Mouse (Mus musculus): ENCODE data around the gene Zdhhc20. TPM values are rescaled to one million over a fixed set of nuclear protein-coding genes. Genes with fewer than 3 reads are reported as not detected.

Gene Zdhhc20
- 0.54 and 1.5 TPM in 2 replicates for polyA plus RNA-seq (2012)

DNA sequence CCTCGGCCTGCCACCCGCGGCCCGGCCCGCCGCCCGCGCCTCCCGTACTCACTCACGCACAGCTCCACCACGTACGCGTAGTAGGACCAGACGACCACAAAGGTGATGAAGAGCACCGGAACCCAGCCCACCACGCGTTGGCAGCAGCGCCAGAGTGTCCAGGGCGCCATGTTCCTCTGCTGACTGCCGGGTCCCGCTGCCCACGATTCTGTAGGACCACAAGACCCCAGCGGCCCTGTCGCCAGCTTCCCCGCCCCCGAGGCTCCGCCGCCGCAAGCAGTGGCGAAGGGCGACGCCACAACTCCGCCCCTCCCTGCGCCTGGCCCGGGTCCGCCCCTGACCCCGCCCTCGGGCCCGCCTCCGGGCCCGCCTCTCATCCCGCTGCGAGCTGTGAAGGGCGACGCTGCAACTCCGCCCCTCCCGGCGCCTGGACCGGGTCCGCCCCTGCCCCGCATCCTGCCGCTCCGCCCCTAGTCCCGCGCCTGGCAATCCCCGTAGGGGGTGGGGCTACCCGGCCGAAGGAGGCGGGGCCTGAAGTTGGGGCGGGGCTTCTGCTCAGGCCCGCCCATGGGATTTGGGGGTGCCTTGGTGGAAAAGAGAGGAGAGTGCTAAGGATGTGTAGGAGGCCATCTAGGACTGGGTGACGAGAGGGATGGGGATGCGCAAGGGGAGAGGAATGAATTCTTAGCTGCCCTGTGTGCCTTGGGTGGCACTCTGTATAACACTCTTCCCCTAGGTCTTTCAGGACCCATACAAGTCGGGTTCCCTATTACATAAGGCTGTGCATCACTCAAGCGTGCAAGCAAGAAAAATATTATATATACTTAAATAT, at the start of gene Zdhhc20:
Zdhhc20 (minus strand) TSS at position 266 of the 832 bp plus-strand sequence.
- TF ChIP-seq GATA1 (IDR thresholded peaks at IDR 0.05; ENCODE audit: low read length), result no peak

DNA sequence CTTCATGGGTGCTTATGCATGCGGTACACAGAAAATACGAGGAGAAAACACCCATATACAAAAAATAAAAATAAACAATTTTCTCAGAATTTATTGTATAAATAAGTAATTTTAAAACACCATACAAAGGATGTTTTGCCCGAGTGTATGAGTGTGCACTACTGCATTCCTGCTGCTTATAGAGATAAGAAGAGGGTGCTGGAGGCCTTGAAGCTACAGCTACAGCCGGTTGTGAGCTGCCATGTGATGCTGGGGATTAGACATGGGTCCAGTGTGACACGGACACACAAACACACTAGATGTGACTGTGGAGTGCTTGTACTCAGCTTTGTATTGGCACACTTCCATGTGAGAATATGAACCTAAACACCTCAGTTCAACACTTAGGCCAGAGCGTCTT, 47.2 kb upstream of the Zdhhc20 start:
- no peak for TF ChIP-seq GATA1 (IDR thresholded peaks at IDR 0.05; ENCODE audit: low read length)

DNA sequence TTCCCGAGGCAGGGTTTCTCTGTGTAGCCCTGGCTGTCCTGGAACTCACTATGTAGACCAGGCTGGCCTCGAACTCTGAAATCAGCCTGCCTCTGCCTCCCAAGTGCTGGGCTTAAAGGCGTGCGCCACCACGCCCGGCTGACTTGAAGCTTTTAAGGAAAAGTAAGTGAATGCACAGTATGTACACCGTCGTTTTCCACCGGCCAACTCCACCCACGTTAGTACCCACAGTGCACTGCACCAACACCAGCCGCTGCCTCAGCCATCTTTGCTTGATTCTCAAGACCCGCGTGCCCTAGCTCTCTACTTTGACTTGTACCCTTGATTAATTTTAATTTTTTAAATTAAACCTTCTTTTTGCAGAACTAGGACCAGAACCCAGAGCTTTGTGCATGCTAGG, 44.6 kb upstream of the Zdhhc20 start:
- no peak for TF ChIP-seq GATA1 (IDR thresholded peaks at IDR 0.05; ENCODE audit: low read length)

DNA sequence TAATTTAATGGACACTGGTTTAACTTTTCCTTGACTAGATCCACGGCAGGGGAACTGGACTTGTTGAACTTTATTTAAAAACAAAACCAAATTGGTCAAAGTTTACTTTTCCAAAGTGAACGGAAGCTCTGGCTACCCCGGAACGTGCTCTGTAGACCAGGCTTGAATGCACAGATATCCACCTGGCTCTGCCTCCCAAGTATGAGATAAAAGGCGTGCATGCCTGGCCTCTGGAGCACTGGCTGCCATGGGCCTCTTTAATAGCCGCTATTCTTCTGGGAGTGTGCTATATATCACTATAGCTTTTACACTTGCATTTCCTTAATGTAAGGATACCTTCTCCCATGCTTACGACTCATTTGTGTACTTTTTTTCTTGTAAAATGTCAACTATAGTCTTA, 43.5 kb upstream of the Zdhhc20 start:
- no peak for TF ChIP-seq GATA1 (IDR thresholded peaks at IDR 0.05; ENCODE audit: low read length)

DNA sequence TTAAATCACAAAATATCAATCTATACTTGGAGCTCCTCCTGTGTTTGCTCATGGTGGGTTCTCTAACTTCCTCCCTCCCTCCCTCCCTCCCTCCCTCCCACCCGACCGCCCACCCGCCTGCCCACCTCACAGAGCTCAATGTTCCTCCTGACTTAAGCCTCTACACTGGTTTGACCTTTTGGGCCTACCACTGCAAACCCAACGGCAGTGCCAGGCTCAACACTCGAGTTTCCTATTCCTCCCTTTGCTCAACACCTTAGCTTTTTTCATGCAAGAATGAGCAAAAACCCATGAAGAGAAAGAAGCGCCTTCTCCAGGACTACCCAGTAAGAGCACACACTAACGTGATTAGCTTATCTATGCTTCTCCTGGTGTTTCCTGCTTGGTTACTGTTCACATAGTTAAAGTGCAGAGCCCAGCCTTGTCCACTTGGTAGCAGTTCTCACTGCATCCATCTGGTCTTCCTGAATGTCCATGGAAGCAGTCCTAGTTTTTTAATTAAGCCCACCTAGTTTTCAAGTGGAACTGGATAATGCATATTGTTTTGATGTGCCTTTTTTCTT, 42.9 kb upstream of the Zdhhc20 start:
- no peak for TF ChIP-seq GATA1 (IDR thresholded peaks at IDR 0.05; ENCODE audit: low read length)

DNA sequence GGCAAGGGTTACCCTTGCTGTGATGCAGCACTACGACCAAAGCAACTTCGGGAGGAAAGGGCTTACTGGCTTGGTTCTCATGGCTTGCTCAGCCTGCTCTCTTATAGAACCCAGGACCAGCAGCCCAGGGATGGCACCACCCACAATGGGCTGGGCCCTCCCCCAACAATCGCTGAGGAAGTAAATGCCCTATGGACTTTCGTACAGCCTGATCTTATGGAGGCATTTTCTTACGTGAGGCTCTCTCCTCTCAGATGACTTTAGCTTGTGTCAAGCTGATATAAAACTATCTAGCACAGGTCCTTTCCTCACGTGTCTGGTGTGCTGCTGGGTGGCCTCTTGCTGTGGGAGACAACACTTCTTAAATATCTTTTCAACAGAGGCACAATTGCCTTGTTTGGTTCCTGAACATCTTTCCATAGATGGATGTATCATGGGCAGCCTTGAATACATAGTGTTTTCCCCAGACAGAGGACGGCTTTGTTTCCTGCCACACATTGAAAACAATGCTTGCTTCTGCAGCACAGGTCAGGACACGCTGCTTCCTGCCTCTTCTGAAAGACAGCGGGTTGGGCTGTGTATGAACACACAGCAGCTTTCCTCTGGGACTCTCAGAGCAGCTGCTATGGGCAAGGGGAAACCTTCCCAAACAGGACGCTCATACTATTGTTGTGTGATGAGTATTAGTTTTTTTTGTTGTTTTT, 31.5 kb upstream of the Zdhhc20 start:
- TF ChIP-seq GATA1 (IDR thresholded peaks at IDR 0.05; ENCODE audit: low read length), result no peak

DNA sequence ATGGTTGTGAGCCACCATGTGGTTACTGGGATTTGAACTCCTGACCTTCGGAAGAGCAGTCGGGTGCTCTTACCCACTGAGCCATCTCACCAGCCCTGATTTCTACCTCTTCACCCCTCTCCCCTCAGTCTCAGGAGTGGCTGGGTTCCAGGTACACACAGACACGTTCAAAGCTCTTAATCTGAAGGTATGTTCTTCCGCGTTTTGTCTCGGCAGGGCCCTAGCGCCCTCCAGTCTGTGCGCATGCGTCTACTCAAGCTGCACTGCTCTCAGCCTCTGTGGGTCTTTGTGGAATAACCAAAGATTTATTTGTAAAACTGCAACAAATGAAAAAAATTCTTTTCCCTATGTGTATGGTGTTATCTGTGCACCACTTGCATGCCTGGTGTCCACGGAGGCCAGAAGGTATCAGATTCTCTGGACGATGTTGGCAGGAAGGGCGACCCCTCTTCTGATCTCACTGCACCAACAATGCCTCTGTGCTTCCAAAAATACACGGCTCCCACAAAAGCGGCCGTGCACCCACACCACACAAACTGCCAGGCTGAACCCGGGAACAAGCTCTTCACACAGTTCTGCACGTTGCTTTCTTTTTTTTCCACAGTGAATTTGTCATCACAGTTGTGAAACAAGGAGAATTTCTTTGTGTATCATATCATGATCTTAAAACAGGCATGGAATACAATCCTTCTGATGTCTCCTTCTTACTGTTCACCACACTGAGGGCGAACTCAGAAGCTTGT, 30.7 kb upstream of the Zdhhc20 start:
- TF ChIP-seq GATA1 (IDR thresholded peaks at IDR 0.05; ENCODE audit: low read length), result no peak

DNA sequence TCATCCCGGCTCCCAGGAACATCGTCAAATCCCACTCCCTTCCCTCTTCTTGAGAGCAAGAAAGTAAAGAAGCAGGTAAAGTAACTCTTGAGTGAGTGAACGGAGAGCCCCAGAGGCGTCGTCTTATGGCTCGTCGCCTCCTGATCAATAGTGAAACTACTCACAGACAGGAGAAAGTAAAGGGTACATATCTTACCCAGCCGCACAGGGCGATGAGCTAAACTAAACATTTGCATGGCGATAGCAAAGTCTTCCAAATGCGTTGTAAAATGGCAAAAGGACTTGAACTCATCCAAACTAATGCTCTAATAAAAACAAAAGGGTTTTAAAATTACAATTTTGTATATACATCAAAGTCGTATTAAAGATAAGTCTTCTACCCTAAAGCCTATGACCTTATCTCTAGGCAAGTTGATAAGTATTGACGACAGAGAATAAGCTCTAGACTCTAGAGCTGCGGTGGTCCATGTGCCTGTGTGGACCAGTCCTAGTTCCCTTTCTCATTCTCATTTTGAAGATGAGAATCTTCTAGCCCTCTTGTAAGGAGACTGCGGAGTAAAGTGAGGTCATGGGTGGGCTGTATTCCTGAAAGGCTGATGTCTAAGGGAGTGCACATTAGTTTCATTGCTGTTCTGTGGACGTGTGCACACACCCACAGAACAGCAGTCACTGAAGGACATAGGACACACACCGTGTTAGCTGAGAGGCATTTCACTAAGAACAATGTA, 29.2 kb upstream of the Zdhhc20 start:
- no peak for TF ChIP-seq GATA1 (IDR thresholded peaks at IDR 0.05; ENCODE audit: low read length)

DNA sequence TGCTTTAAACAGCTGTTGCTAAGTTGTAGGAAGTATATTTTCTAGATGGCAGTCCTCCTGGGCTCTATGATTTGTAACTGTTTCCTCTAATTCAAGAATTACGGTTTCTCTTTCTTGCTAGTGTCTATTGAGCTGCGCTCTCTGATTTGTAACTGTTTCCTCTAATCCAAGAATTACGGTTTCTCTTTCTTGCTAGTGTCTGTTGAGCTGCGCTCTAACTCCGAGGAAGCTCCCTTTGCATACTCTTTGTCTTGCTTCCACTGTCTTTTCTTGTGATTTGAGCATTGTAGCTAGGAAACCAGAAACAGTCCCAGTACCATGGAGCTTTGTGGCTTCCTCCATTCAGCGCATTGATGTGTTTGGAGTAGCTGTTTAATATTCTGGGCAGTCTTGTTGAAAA, 25.3 kb upstream of the Zdhhc20 start:
- TF ChIP-seq GATA1 (IDR thresholded peaks at IDR 0.05; ENCODE audit: low read length), result no peak

DNA sequence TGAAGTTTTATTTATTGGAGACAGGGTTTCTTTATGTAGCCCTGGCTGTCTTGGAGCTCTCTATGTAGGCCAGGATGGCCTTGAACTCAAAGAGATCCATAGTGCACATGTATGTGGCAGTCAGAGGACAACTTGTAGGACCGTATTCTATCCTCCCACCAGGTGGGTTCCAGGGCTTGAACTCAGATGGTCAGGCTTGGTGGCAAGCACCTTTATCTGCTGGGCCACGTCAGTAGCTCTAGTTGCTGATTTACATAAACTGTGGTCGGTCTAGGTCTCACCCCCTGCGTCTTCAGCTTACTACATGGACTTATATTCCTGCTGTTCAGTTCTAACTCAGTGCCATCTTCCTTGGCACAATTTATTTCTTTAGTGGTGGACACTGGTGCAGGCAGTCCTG, 21.2 kb upstream of the Zdhhc20 start:
- TF ChIP-seq GATA1 (IDR thresholded peaks at IDR 0.05; ENCODE audit: low read length), result no peak

DNA sequence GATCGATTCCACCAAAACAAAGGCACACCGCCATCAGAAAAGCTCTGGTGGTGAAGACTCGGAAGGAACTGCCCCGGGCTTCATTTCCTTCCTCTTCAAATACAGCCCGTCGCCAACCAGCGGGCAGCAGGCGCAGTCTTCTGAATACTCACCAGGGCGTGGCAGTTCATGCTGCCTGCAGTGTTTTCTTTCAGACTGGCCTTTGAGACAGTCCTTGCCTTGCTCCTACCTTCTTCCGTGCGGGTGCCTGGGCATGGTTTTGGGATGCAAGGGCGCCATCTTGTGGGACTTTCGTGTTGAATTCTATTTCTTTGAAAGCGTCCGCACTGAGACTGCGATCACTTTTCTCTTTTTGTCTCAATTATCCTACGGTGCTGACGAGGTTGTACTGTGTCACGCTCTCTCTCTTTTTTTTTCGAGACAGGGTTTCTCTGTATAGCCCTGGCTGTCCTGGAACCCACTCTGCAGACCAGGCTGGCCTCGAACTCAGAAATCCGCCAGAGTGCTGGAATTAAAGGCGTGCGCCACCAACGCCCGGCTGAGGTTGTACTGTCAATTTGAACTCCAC, 20.5 kb upstream of the Zdhhc20 start:
- no peak for TF ChIP-seq GATA1 (IDR thresholded peaks at IDR 0.05; ENCODE audit: low read length)

DNA sequence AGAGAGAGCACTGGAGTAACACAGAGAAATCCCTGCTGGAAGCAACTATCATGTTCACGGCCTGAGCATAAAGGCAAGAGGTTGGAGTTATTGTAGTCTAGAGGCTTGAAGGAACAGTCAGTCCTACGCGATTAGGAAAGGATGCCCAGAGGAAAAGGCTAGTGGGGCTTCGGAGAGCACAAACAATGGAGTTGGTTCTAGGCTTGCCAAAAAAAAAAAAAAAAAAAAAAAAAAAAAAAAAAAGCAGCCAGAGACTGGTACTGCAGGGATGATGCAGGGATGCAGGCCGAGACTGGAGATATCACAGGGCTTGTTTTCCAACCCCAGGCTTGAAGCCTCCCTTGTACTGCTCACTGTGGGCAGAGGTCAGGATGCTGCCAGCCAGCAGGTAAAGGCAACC, 19.2 kb upstream of the Zdhhc20 start:
- no peak for TF ChIP-seq GATA1 (IDR thresholded peaks at IDR 0.05; ENCODE audit: low read length)

DNA sequence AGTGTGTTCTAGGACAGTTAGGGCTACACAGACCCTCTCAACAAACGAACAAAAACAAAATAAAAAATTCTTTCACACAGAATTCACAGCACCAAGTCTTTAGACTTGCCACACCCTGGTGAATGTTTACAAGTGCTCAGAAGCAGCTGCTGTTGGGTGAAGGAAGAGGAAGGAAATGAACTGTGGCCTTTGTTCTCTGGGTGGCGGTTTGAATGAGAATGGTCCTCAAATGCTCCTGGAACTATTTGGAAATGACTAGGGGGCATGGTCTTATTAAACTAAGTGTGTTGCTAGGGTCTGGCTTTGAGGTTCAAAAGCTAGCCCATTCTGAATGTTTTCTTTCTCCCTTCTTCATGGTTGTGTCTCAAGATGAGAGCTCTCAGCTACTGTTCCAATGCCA, 18.4 kb upstream of the Zdhhc20 start:
- TF ChIP-seq GATA1 (IDR thresholded peaks at IDR 0.05; ENCODE audit: low read length), result no peak

DNA sequence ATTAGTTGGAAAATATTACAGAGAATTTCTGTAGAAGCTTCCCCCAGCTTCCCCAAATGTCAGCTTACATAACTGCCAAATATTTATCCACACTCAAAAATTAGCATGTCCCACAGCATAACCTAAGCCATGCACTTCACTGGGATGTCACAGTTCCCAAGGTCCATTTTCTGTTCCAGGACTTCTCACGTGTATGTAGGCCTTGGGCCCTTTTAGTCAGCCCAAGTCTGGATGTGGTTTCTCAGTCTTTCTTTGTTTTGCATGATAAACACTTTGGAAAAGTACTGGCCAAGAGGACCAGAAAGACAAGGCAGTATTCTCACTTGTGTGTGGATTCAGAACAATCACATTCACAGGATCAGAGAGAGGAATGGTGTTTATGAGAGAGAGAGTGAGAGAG, 11.9 kb upstream of the Zdhhc20 start:
- no peak for TF ChIP-seq GATA1 (IDR thresholded peaks at IDR 0.05; ENCODE audit: low read length)

DNA sequence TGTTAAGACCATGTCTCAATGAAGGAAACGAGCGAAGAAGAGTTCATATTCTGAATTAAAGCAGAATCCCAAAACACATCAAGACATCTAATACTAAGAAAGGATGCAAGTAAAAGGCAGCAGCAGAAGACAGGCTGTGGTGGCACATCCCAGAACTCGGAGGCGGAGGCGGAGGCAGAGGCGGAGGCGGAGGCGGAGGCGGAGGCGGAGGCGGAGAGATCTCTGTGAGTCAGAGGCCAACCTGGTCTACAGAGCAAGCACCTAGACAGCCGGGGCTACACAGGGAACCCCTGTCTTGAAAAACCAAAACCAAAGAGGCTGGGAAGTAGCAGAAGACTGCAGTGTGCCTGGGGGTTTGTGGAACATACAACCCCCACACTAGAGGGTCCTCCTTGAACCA, 6.8 kb upstream of the Zdhhc20 start:
- no peak for TF ChIP-seq GATA1 (IDR thresholded peaks at IDR 0.05; ENCODE audit: low read length)
